Mouse (Mus musculus) thymus, postnatal 10 days (tissue): ENCODE data around the gene Trpv4.

Source experiments
- DNase-seq, 2 experiments: peaks; one replicate each; pipeline ENCODE4 v3.0.0; 2021; ENCODE audit warnings: low spot score in 2 of 2

Trpv4 gene

DNA sequence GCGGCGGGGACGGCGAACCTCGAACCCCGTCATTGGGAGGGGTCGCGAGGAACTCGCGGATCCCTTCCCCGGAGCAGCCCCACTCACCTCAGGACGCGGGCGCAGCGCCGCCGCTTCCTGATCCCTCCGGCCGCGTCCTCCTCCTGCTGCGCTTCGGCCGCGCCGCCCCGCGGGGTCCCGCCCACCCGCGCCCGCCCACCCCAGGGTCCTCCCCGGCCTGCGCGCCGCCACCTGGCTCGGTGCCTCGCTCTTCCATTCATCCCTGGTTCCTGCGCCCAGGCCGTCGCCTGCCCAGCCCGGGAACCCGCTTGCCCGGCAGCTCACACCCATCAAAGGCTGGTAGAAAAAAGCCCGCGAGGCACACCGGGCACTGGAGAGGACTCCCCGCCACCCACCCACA lies at the start of gene Trpv4:
TSS of gene Trpv4 (minus strand) at position 167 of the 400 bp plus-strand sequence.
- no peak for DNase-seq

DNA sequence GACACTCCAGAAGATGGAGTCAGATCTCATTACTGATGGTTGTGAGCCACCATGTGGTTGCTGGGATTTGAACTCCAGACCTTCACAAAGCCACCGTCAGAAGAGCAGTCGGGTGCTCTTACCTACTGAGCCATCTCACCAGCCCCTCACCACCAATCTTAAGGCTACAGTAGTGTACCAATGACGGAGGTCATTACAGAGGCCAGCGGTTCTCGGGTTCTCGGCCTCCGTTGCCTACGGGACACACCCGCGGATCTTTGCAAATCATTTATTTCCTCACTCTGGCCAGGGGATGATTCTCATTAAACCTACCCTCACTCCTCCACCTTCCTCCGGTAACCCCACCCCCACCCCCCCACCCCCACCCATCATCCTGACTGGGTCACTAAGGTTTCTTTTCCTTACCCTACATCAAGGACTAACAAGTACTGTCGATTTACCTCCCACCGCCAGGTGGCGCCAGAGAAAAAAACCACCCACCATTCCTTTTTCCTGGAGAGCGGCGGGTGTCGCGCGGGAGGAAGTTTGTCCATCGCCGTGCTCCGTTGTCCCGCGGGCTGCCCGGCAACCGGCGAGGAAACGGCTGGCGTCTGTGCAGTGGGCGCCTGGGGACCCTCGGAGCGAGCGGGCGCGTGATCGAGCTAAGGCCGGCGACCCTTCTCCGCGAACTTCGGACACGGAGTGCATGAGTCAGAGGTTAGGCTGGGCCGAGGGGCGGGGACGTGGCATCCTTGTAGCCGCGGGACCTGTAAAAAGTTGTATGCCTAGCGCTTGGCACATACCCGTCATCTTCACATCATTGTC lies 49.2 kb upstream of the Trpv4 start, which contains the start of gene Tchp:
TSS of gene Tchp (plus strand) at position 496 of the 804 bp plus-strand sequence.
- DNase-seq: peak; percentile 86 to 95

DNA sequence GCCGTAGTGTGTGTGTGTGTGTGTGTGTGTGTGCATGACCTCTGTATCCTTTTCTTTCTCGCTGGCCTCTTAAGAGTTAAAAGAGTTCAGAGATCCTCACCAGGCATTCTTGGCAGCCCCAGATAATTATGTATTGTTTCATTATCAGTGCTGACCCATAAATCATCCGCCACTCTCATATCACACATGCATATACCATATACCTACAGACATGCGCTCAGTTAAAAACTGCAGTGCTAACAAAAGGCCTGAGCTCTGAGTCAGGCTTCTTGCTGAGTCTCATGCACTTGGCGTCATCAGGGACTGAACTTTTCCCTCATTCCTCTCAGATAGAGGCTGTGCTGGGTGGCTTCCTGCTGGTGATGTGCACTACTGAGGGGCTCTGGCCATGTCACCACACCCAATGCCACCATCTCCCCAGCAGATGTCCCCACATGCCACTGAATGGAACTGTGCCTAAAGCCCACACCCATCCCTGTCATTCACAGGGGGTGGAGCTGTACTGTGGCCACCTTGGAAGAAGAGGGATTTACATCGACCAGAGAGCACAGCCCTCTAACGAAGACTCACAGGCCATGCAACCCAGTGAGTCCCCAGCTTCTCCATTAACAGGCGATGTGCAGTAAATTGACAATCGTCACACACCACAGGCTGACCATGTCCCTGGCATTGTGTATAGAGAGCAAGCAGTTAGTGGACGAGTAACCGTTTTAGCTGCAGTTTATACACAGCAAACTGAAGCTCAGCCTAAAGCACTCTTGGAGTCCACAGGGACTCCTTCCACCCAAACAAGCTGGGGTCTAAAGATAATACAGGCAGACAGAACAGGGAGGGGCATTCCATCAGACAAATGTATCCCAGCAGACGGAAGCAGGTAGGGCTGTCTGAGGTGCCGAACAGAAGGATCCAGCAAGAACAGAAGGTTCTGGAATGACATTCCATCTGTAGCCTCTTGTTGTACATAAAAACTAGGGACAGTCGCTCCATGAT lies 44.5 kb upstream of the Trpv4 start:
- no peak for DNase-seq

DNA sequence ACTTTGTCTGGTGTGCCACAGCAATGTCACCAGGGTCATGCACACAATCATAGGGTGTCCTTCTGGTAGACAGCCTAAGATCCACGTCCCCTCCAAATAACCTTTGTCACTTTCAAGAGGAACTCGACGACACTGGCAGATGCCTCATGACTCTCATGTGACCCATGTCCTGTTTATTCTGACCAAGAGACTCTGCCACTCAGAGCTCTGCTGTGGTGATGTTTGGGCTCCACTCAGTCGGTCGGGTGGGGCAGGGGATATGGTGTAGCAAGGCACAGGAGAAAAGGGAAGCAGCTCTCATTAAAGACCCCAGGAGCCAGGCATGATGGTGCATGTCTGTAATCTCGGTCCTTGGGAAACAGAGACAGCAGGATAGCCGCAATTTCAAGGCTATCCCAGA lies 40.8 kb upstream of the Trpv4 start:
- DNase-seq: no peak

DNA sequence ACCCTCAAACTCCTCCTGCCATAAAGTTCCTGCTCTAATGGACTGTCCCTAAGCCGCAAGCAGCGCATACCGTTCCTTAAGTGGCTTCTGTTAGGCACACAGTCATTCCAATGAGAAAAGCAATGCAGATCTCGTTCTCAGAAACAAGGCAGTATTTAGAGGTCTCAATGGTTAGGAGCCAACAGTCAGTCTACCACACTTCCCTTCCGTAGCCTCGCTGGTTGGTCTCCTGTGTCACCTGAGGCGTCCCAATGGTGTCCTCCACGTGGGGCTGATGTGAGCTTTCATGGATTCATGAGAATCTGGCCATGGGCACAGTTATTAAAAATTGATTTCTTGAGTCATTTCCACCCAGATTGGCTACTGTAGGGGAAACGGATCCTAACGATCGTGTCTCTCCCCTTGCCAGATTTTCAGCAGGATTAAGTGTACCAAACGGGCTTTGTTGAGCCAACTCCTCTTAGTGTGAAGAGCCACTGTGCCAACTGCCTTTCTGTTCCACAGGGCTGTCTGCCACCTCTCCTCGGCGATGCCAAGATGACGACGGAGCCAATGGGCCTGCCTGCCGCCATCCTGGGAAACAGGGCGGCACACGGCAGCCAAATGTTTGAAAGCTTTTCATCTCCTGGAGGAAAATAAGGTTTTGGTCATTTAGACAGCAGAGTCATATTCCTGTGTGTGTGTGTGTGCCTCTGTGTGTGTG lies 40.0 kb upstream of the Trpv4 start:
- no peak for DNase-seq

DNA sequence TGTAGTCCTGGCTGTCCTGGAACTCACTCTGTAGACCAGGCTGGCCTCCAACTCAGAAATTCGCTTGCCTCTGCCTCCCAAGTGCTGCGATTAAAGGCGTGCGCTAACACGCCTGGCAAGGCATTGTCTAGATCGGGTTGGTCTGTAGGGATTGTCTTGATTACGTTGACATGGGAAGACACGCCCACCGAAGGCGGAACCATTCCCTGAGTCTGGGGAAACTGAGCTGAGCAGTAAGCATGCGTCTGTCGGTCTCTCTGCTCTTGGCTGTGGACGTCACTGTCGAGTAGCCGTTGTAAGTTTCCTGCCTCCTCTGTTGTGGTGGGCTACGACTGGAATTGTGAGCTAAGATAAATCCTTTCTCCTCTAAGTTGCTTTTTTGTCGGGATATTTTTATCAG lies 38.7 kb upstream of the Trpv4 start:
- no peak for DNase-seq

DNA sequence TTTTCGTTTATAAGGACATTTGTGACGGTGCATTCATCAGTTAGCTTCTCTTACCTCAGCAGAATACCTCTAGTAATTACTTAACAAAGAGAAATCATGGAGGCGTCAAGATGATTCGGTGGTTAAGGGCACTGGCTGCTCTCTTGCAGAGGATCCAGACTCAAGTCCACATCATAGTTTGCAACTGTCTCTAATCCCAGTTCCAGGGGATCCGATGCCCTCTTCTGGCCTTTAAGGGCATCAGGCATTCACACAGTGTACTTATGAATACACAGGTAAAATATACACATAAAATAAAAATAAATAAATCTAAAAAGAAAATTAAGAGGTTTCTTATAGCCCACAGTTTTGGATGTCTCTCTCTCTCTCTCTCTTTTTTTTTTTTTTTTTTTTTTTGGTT lies 37.6 kb upstream of the Trpv4 start:
- DNase-seq: no peak

DNA sequence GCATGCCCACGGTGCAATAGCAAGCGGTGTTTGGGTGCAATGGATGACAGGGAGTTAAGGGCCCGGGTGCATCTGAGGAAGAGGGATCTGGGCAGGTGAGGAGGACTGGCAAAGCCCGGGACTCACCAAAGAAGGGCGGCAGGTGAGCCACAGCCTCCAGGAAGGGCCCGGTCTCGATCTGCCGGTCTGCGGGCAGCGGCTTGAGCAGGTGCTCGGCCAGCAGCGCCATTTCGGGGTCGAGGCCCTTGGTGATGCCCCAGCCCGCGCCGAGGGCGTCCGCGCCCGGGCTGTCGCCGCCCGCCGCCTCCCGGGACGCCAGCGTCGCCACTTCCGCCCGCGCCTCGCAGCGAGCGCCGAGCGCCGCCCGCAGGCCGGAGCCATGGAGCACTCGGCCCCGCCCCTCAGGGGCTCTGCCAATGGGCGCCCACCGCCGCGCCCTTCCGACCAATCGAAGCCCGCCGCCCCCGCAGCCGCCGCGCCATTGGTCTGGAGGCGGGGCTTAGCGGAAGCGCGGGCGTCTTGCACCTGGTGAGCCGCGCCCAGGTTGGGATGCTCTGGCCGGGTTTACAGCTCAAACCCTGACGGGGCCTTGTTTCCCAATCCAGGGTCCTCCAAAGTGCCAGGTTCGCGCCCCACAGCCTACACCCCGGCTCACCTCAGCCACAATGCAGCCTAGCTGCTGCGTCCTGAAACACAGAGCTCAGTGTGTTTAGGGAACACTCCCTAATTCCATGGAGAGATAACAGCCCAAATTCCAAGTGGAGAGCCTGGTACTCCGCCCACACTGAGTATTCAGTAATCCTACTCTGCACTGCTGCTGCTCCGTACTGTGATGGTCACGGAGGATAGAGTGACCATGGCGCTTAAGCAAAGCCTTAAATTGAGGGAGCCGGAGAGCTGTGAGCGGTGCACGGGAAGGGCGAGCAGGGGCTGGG lies 32.7 kb upstream of the Trpv4 start, which contains the start of gene Gltp:
TSS of gene Gltp (minus strand) at position 352 of the 935 bp plus-strand sequence.
- DNase-seq: peak; percentile 93 to 97

DNA sequence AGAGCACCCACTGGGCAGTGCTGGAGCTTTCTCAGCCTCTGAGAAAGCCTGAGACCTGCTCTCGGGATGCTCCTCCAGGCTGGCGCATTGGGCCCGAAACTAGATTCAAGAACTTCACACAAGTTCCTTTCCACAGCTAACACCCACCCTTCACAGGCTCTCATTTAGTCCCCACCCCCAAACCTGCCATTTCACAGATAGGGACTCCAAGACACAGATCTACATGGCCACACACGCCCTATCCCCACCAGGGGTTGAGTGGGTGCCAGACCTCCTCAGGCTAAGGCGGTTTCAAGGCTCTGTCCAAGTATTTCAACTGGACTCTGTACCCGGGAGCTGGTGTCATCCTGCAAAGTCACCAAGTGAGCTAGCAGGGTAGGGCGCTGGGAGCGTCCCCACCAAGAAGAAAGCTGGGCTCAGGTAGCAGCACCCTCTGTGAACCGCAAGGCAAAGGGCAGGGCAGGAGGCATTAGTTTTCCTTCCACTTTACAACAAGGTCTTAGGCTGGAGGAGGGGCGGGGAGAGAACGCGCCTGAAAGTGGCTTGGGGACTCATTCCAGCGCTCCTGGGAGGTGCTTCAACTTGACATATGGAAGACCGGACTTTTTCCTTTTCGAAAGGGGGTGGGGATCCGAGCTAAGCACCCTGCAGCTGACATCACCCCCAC lies 31.6 kb upstream of the Trpv4 start:
- peak in 1 of 2 experiments; percentile 25 for DNase-seq

DNA sequence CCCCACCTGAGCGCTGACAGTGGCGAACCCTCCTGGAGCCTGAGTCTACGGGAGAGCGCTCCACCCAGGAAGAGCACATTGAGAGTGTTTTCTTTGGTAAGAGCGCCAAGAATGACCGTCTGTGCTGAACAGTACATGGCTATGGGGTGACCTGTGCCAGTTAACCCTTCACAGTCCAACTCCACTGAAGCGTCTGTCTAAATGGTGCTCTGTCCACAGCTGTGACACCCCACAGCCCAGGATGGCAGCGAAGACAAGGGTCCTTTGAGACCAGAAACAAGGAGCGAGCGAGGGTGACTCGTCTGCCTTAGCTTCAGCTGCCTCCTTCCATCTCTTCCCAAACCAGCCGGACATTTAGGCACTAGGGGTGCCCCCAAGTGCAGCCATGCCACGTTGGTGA lies 30.5 kb upstream of the Trpv4 start:
- DNase-seq: no peak

DNA sequence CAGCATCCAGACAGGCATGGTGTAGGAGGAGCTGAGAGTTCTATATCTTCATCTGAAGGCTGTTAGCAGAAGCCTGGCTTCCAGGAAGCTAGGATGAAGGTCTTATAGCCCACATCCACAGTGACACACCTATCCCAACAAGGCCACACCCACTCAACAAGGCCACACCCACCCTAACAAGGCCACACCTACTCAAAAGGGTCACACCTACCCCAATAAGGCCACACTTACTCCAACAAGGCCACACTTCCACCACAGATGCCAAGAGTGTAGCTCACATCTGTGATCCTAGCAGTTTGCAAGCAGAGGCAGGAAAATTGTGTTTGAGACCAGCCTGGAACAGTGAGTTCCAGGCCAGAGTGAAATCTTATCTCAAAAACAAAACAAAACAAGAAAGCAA lies 29.7 kb upstream of the Trpv4 start:
- DNase-seq: no peak

DNA sequence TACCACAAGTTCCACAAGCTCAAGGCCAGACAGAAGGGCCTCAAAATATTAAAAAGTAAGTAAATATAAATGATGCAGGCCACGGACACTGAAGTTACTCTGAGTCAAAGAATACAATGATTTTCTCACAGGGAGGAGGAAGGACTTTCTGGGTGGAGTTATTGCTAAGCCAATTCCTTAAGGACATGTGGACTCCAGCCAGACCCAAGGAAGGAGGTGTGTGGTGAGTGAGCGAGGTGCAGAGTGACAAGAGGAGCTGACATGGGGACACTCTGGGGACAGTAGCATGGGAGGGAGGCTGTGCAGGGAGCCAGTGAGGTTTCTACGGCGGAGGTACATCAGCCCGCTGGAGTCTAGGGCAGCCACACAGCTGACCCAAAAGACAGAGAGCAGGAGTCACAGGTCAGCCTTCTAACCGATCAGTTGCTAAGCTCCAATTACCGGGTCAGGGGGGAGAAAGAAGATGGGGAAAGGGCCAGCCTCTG lies 28.5 kb upstream of the Trpv4 start:
- no peak for DNase-seq

DNA sequence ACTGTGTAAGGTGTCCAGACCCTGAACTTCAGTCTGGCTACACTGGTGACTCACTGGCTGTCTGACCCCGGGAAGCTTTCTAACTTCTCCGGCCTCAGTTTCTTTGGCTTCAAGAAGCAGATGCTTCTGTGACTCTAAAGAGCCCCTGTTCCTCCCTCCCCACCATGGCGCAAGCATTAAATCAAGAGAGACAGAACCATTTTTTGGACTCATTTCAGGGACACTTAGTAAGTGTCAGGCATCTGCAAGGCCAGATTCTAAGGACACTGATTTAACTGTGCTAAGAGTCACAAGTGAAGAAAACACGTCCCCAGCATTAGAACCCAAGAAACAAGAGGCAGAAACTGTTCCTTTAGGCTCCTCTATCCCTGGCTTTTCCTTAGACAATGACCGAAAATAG lies 27.8 kb upstream of the Trpv4 start:
- no peak for DNase-seq

DNA sequence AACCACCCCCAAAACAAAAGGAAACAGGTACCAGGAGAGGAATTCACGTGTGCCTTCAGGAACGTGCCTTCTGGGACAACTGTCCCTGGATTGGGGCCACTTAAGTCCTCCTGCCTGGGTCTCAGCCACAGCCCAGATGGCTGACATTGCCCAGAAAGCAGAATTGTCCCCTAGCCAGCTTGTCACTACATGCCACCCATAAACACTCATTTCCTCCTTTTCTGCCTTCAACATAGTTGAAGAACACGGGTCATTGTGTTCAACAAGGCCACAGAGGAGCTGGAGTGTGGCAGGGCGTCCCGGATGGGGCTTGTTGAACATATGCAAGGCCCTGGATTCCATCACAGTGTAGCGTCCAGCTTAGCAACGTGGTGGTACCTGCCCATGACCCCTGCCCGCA lies 23.5 kb upstream of the Trpv4 start:
- DNase-seq: no peak

DNA sequence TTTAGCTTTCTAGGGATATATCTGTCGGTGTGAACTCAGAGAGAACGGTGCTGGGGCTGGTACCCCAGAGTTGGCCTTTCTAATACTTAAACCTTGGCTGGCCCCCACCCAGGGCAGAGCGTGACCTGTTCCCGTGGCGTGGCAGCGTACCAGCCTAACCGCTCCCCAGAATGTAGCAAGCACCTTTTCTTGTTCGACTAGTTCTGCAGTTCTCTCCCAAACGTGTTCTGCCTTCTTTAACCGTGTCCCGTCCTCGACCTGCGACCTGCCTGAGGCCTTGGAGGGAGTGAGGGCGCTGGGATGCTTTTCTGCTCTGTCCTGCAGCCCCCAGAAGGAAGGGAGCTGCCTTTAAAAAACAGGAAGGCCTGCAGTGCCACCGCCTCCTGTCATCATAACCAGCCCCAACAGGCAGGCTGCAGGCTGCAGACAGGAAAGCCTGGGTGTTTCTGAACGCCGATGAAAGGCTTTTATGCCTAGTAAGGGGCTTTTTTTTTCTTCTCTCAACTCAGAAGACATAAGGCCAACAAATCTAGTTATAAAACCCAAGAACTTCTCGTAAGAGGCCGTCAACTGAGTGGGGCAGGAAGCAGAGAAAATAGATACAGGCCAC lies 22.6 kb upstream of the Trpv4 start:
- peak in 1 of 2 experiments; percentile 52 for DNase-seq

DNA sequence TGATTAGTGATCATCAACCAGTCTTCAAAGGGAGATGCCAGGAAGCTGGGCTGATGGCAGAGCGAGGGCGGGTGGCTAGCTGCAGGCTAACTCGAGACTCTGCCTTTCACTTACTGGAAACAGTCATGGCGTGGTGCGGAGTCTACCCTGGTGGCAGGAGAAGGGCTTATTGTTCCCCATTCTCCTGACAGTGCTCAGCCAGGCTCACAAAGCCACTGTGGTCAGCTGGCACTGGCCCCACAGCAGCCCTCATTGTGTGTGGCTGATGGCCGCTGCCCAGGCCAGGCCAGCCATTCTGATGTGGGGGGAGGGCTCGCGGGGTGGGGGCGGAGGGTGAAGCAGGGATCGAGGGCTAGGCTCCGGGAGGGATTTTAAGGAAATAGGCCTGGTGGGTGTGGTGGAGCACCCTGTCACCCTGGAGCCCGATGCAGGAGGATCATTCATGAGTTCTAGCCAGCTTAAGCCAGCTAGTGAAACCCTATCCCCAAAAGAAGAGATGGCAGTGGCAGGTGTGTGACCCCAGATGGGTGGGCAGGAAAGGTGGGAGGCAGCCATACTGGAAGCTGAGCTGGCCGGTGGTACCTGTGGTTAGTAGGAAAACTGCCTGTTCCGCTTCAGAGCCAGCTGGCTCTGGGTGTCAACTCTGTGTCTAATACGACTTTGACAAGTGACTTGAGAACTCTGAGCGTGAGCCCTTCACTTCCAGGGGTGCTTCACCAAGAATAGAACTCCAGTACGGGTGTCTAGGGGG lies 21.8 kb upstream of the Trpv4 start:
- DNase-seq: peak in 1 of 2 experiments; percentile 28

DNA sequence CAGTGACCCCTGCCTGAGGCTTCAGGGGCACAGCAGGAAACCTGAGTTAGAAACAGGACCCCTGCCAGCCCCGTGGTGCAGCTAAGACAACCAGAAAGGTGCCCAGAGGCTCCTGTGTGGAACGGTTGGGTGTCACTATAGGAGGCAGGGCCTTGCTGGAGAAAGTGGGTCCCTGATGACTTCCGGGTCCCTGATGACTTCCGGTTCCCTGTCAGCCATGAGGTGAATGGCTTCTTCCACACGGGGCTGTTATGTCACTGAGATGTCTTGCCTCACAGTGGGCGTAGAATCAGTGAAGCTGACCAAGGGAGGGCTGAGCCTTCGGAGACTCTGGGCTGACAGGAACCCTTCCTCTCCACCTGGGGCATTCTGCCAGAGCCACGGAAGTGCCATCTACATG lies 16.4 kb upstream of the Trpv4 start:
- no peak for DNase-seq

DNA sequence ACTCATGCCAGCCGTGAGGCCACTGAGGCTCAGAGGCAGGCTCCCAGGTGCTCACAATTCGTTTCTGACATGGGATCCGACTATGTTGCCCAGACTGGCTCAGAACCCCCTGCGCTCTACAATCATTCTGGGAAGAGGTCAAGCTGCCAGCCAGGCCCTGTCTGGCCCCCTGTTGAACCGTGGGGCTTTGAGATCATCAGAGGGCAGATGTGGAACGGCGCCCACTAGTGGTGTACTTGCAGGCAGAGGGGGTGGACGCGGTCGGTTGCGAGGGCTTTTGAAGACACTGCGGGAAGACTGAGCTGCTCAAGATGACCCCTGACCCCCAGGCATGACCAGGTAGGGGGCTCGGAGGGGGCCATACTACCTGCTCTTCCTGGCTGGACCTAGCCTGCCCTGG lies 14.9 kb upstream of the Trpv4 start:
- DNase-seq: no peak

DNA sequence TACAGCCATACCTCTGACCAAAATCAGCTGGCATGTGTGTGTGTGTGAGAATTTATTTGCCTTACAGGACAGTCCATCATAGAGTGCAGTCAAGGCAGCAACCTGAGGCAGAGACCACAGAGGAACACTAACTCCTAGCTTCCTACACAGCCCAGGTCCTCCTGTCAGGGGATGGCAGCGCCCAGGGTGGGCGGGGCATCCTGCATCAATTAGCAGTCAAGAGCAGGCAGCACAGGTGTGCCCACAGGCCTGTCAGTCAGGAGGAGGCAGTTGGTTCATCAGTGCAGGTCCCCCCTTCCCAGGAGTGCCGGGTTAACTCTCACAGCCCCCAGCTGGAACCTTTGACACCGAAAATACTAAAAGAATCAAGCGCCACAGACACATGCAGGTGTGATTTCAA lies 10.8 kb upstream of the Trpv4 start:
- DNase-seq: no peak
